Mouse (Mus musculus) cerebral cortex, adult 2 months (tissue): ENCODE measurements around the gene Card19.

Experiments used
- WGBS: fragments of 180-500 bp; shearing (Covaris S2); methylation state at CpG from one replicate; pipeline ENCODE4 v1.1.7; 2018; 5-methylcytosine and 5-hydroxymethylcytosine counted together

Gene Card19

GRCm38 (mm10) chr13:49225633-49226032 is 9.8 kb upstream of the Card19 start:
- WGBS: 65% methylated on average over 4 of the region's 4 CpGs

- 89% methylated on average over 3 of the region's 3 CpGs for WGBS
Measured at GRCm38 (mm10) chr13:49225159-49225558, 9.3 kb upstream of the Card19 start.

GRCm38 (mm10) chr13:49224729-49225128 is 8.9 kb upstream of the Card19 start:
- WGBS: 47% methylated on average over 6 of the region's 6 CpGs

GRCm38 (mm10) chr13:49224314-49224713 is 8.5 kb upstream of the Card19 start:
- whole genome bisulfite sequencing: 26% methylated on average over 10 of the region's 10 CpGs

GRCm38 (mm10) chr13:49220912-49221311 is 5.1 kb upstream of the Card19 start:
- 43% methylated on average over 5 of the region's 5 CpGs for WGBS

- 89% methylated on average over 4 of the region's 4 CpGs for WGBS
Measured at GRCm38 (mm10) chr13:49219367-49219766, 3.5 kb upstream of the Card19 start.

GRCm38 (mm10) chr13:49218651-49219050 is 2.8 kb upstream of the Card19 start:
- 68% methylated on average over 3 of the region's 3 CpGs for WGBS

- WGBS: 81% methylated on average over 9 of the region's 9 CpGs
Measured at GRCm38 (mm10) chr13:49216808-49217561, 1.1 kb upstream of the Card19 start.

GRCm38 (mm10) chr13:49216220-49216552 is 349 bp upstream of the Card19 start:
- 12% methylated on average over 17 of the region's 17 CpGs for WGBS

- WGBS: 16% methylated on average over 5 of the region's 5 CpGs
Measured at GRCm38 (mm10) chr13:49215128-49215503, 721 bp downstream of the Card19 start.

GRCm38 (mm10) chr13:49214454-49214853 is 1.4 kb downstream of the Card19 start:
- WGBS: 55% methylated on average over 3 of the region's 3 CpGs

GRCm38 (mm10) chr13:49213531-49213932 is 2.3 kb downstream of the Card19 start:
- WGBS: 27% methylated on average over 4 of the region's 4 CpGs

GRCm38 (mm10) chr13:49212711-49213500 is 2.9 kb downstream of the Card19 start:
- 75% methylated on average over 4 of the region's 4 CpGs for WGBS

- 85% methylated on average over 7 of the region's 7 CpGs for WGBS
Measured at GRCm38 (mm10) chr13:49209306-49209705, 6.5 kb downstream of the Card19 start.

GRCm38 (mm10) chr13:49206341-49206740 is 9.5 kb downstream of the Card19 start:
- WGBS: 96% methylated on average over 2 of the region's 2 CpGs

- WGBS: 28% methylated on average over 13 of the region's 13 CpGs
Measured at GRCm38 (mm10) chr13:49205381-49205998, 10.3 kb downstream of the Card19 start.

GRCm38 (mm10) chr13:49202556-49202955 is 13.3 kb downstream of the Card19 start:
- 96% methylated on average over 7 of the region's 7 CpGs for WGBS

- 91% methylated on average over 13 of the region's 13 CpGs for WGBS
Measured at GRCm38 (mm10) chr13:49200688-49201087, 15.1 kb downstream of the Card19 start.

- WGBS: 96% methylated on average over 7 of the region's 7 CpGs
Measured at GRCm38 (mm10) chr13:49199891-49200290, 15.9 kb downstream of the Card19 start.

GRCm38 (mm10) chr13:49198734-49199133 is 17.1 kb downstream of the Card19 start:
- WGBS: 98% methylated on average over 9 of the region's 9 CpGs

- WGBS: 66% methylated on average over 6 of the region's 6 CpGs
Measured at GRCm38 (mm10) chr13:49196766-49197165, 19.1 kb downstream of the Card19 start.

GRCm38 (mm10) chr13:49196211-49196610 is 19.6 kb downstream of the Card19 start:
- WGBS: 86% methylated on average over 5 of the region's 5 CpGs

- WGBS: 94% methylated on average over 7 of the region's 7 CpGs
Measured at GRCm38 (mm10) chr13:49195651-49196050, 20.2 kb downstream of the Card19 start.
